ENCODE assay signal across 25 mouse cellular contexts in genomic region chr4:33260311-33260710, GRCm38 (mm10). TPM values are rescaled to one million over a fixed set of nuclear protein-coding genes. Genes with fewer than 3 reads are reported as not detected.
DNase-seq lines count a peak whose midpoint lies in the region; ATAC-seq and TF ChIP-seq lines count a peak whose summit lies in the region.
"Had no signal": no experiment of that assay in that cellular context is flagged by ENCODE, and none has a peak within 500 bp of the region (broad histone marks: within the 10 kb centered on the region; RNA-seq: fewer than 3 reads in every experiment).

No protein-coding gene starts in this region.

- H3K27me3 ChIP-seq in heart, postnatal 0 days (ENCODE audit: control insufficient read depth, insufficient read depth, low read length), result no peaks in the 10 kb centered on the region
- H3K27me3 ChIP-seq in heart, embryonic 11.5 days (ENCODE audit: control insufficient read depth, insufficient read depth, low read length), result no peaks in the 10 kb centered on the region
- H3K27me3 ChIP-seq: CH12.LX; embryonic facial prominence, embryonic 13.5 days; hindbrain, embryonic 12.5 days; liver, embryonic 13.5 days; stomach, embryonic 15.5 days had no signal

- no peaks in the 10 kb centered on the region for H3K36me3 ChIP-seq in heart, postnatal 0 days (replicated peaks; ENCODE audit: control insufficient read depth, insufficient read depth, low read length)
- no peaks in the 10 kb centered on the region for H3K36me3 ChIP-seq in heart, embryonic 11.5 days (ENCODE audit: control insufficient read depth, insufficient read depth, low read length)
- H3K36me3 ChIP-seq: embryonic facial prominence, embryonic 13.5 days; hindbrain, embryonic 12.5 days; liver, embryonic 13.5 days; stomach, embryonic 15.5 days had no signal

- H3K9ac ChIP-seq in heart, postnatal 0 days (replicated peaks; ENCODE audit: low read depth, low read length), result no peak overlapping the region
- H3K9ac ChIP-seq in heart, embryonic 11.5 days (ENCODE audit: low read depth, low read length), result no peak overlapping the region
- H3K9ac ChIP-seq: embryonic facial prominence, embryonic 13.5 days; forebrain, postnatal 0 days; hindbrain, embryonic 12.5 days; liver, embryonic 13.5 days; stomach, embryonic 15.5 days had no signal

- TF ChIP-seq EP300 in heart, postnatal 0 days (IDR thresholded peaks at IDR 0.05; ENCODE audit: low read depth), result no peak

- intact Hi-C loops in left cerebral cortex, postnatal 4 days (cut with DNase I), result no loop called here

- H3K4me3 ChIP-seq in heart, postnatal 0 days (ENCODE audit: low read depth, low read length), result no peak overlapping the region
- H3K4me3 ChIP-seq in heart, embryonic 11.5 days (ENCODE audit: low read depth, low read length), result no peak overlapping the region
- H3K4me3 ChIP-seq: embryonic facial prominence, embryonic 13.5 days; hindbrain, embryonic 12.5 days; left cerebral cortex, adult 2 months; liver, embryonic 13.5 days; stomach, embryonic 15.5 days had no signal

- no peak overlapping the region for H3K4me2 ChIP-seq in heart, postnatal 0 days (ENCODE audit: low read depth, low read length)
- no peak overlapping the region for H3K4me2 ChIP-seq in heart, embryonic 11.5 days
- H3K4me2 ChIP-seq: embryonic facial prominence, embryonic 13.5 days; hindbrain, embryonic 12.5 days; liver, embryonic 13.5 days; stomach, embryonic 15.5 days had no signal

- no peak for ATAC-seq in heart, postnatal 0 days (ENCODE audit: insufficient read depth, low read depth)
- ATAC-seq in heart, embryonic 11.5 days (replicated peaks; ENCODE audit: insufficient number of reproducible peaks, low FRiP score, low TSS enrichment), result no peak
- ATAC-seq: midbrain, embryonic 16.5 days had no signal

- peak overlapping the region; percentile 85 for H3K27ac ChIP-seq in heart, postnatal 0 days (ENCODE audit: low read depth)
- no peak overlapping the region for H3K27ac ChIP-seq in heart, embryonic 11.5 days (ENCODE audit: low read depth, low read length)
- H3K27ac ChIP-seq: embryonic facial prominence, embryonic 13.5 days; hindbrain, embryonic 12.5 days; left cerebral cortex, adult 2 months had no signal

- TF ChIP-seq CTCF in heart, postnatal 0 days (IDR thresholded peaks at IDR 0.05; ENCODE audit: low read depth), result no peak

- H3K4me1 ChIP-seq in heart, postnatal 0 days (ENCODE audit: control insufficient read depth, insufficient read depth), result peaks cover 21% of the 10 kb centered on the region
- peaks cover 6% of the 10 kb centered on the region for H3K4me1 ChIP-seq in heart, embryonic 11.5 days (ENCODE audit: control insufficient read depth, insufficient read depth, low read length)
- H3K4me1 ChIP-seq: hindbrain, embryonic 12.5 days had no signal

- no peak for DNase-seq in heart, postnatal 0 days (ENCODE audit: low spot score)
- peak; percentile 34 for DNase-seq in 3134 (ENCODE audit: extremely low read depth, insufficient read length, low spot score)
- DNase-seq in 3T3-L1 (ENCODE audit: low read depth, low spot score), result peak; percentile 59
- peak; percentile 11 for DNase-seq in brain, adult 2 months (ENCODE audit: low read depth, low spot score)
- no peak for DNase-seq in left cerebral cortex, postnatal 4 days
- no peak for DNase-seq in left cerebral cortex, adult 18-20 months (ENCODE audit: low spot score in 2 of 2)
- DNase-seq: adrenal gland, adult 8-10 months; forebrain, postnatal 0 days; heart, postnatal 10 days; kidney, adult 8-10 months; kidney, postnatal 25 days; liver, embryonic 13.5 days; lung, postnatal 4 days; right cerebral cortex, postnatal 25 days had no signal

- H3K9me3 ChIP-seq in heart, postnatal 0 days (replicated peaks; ENCODE audit: control insufficient read depth, low read length), result no peaks in the 10 kb centered on the region
- H3K9me3 ChIP-seq in heart, embryonic 11.5 days (replicated peaks; ENCODE audit: control insufficient read depth, low read length), result no peaks in the 10 kb centered on the region
- H3K9me3 ChIP-seq: embryonic facial prominence, embryonic 13.5 days; hindbrain, embryonic 12.5 days; liver, embryonic 13.5 days; stomach, embryonic 15.5 days had no signal

RNA-seq across cellular contexts. Expression of gene Pnrc1, which starts 29.7 kb away (rescaled TPM):
- total RNA-seq in heart, postnatal 0 days (2014; rRNA removed; ENCODE audit: low replicate concordance), result 90.0 and 127 TPM in 2 replicates
- polyA plus RNA-seq in heart, postnatal 0 days (2015; fragmentation: Nextera tagmentation; extraction: Ambion mirVana), result 61.8 and 80.8 TPM in 2 replicates
- 84.0 and 85.5 TPM in 2 replicates for polyA plus RNA-seq in heart, embryonic 11.5 days (2014; fragmentation: Nextera tagmentation; extraction: Ambion mirVana)
- 10 to 100 TPM; 79.0 to 80.6 TPM for total RNA-seq in left cerebral cortex, postnatal 4 days (2021)
- total RNA-seq in left cerebral cortex, adult 18-20 months (2021), result 100 to 1,000 TPM; 144 to 173 TPM

RNA-seq across cellular contexts. Expression of gene Rngtt, which starts 49.8 kb away (rescaled TPM):
- 7.3 and 10.0 TPM in 2 replicates for total RNA-seq in heart, postnatal 0 days (2014; rRNA removed; ENCODE audit: low replicate concordance)
- 8.9 and 9.9 TPM in 2 replicates for polyA plus RNA-seq in heart, postnatal 0 days (2015; fragmentation: Nextera tagmentation; extraction: Ambion mirVana)
- polyA plus RNA-seq in heart, embryonic 11.5 days (2014; fragmentation: Nextera tagmentation; extraction: Ambion mirVana), result 24.5 and 24.6 TPM in 2 replicates
- 10 to 100 TPM; 25.7 to 29.4 TPM for total RNA-seq in left cerebral cortex, postnatal 4 days (2021)
- 10 to 100 TPM; 23.2 to 26.2 TPM for total RNA-seq in left cerebral cortex, adult 18-20 months (2021)

RNA-seq across cellular contexts. Expression of gene Srsf12, which starts 51.5 kb away (rescaled TPM):
- 0.19 TPM in 1 of 2 replicates, not detected in the other for total RNA-seq in heart, postnatal 0 days (2014; rRNA removed; ENCODE audit: low replicate concordance)
- polyA plus RNA-seq in heart, postnatal 0 days (2015; fragmentation: Nextera tagmentation; extraction: Ambion mirVana), result 0.38 and 0.48 TPM in 2 replicates
- 1.7 and 3.1 TPM in 2 replicates for polyA plus RNA-seq in heart, embryonic 11.5 days (2014; fragmentation: Nextera tagmentation; extraction: Ambion mirVana)
- 10 to 100 TPM; 46.7 to 48.9 TPM for total RNA-seq in left cerebral cortex, postnatal 4 days (2021)
- total RNA-seq in left cerebral cortex, adult 18-20 months (2021), result 10 to 100 TPM; 22.8 to 24.9 TPM
- total RNA-seq: CH12.LX; gastrocnemius, adult 18-20 months; granulocyte monocyte progenitor cell, adult 5-6 weeks; MEL; neutrophil, adult 5-6 weeks had no signal

Comparison
In these comparisons a context has a peak if more than half of its experiments do, and no peak if none do; other contexts are left out.
1. DNase-seq: peak in 3134 (single experiment), 3T3-L1 (single experiment) and brain, adult 2 months (single experiment); none in heart, postnatal 0 days (single experiment), left cerebral cortex, postnatal 4 days (single experiment) and left cerebral cortex, adult 18-20 months (0 of 2).
2. RNA of gene Srsf12, which starts 51.5 kb away (total RNA-seq): 46.7 to 48.9 TPM in left cerebral cortex, postnatal 4 days and 22.8 to 24.9 TPM in left cerebral cortex, adult 18-20 months; 0.19 TPM in heart, postnatal 0 days; every median in the first group is over 10 times any median in the second.